Mouse (Mus musculus): ENCODE results near the gene Sco2. TPM values are rescaled to one million over a fixed set of nuclear protein-coding genes. Genes with fewer than 3 reads are reported as not detected.
A peak's percentile ranks its signal among the peaks of the same experiment; 100 is the strongest.

Gene Sco2
- polyA plus RNA-seq, 1 experiment: 31.1 TPM

- Histone ChIP-seq H3K27me3 (ENCODE audit: control insufficient read depth, insufficient read depth, low read length) (no peaks in the 10 kb centered on the region), H3K4me3 (ENCODE audit: control insufficient read depth, low read depth, low read length) (no peak overlapping the region), H3K27ac (ENCODE audit: control insufficient read depth, insufficient read depth, low read depth, low read length) (no peak overlapping the region), H3K36me3 (ENCODE audit: control insufficient read depth, insufficient read depth, low read length) (no peaks in the 10 kb centered on the region), H3K4me1 (ENCODE audit: control insufficient read depth, insufficient read depth, low read length) (no peaks in the 10 kb centered on the region)
- TF ChIP-seq POLR2A (IDR thresholded peaks at IDR 0.05; ENCODE audit: control insufficient read depth, low read depth, low read length) (no peak), CTCF (IDR thresholded peaks at IDR 0.05; ENCODE audit: control insufficient read depth, insufficient read depth, insufficient replicate concordance, low read depth, low read length) (no peak)
Measured at GRCm38 (mm10) chr15:89399716-89400115, 26.1 kb upstream of the Sco2 start.

DNA sequence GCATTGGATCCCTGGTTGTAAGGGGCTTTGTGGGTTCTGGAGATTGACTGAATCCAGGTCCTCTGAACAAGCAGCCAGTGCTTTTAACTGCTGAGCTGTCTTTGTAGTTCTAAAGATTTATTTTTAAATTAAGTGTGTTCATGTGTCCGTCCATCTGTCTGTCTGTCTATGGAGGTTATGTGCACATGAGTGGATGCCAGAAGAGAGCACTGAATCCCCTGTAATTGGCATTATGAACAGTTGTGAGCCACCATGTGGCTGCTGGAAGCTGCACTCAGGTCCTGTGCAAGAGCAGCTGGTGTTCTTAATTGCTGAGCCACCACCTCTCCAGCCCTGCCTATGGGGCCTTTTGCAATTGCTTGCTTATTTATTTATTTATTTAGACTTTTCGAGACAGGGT, 24.5 kb upstream of the Sco2 start:
- H3K36me3 ChIP-seq (ENCODE audit: control insufficient read depth, insufficient read depth, low read length): no peaks in the 10 kb centered on the region
- H3K27me3 ChIP-seq (ENCODE audit: control insufficient read depth, insufficient read depth, low read length): no peaks in the 10 kb centered on the region
- H3K4me1 ChIP-seq (ENCODE audit: control insufficient read depth, insufficient read depth, low read length): no peaks in the 10 kb centered on the region
- H3K4me3 ChIP-seq (ENCODE audit: control insufficient read depth, low read depth, low read length): no peak overlapping the region
- no peak overlapping the region for H3K27ac ChIP-seq (ENCODE audit: control insufficient read depth, insufficient read depth, low read depth, low read length)
- TF ChIP-seq POLR2A (IDR thresholded peaks at IDR 0.05; ENCODE audit: control insufficient read depth, low read depth, low read length): no peak
- no peak for TF ChIP-seq CTCF (IDR thresholded peaks at IDR 0.05; ENCODE audit: control insufficient read depth, insufficient read depth, insufficient replicate concordance, low read depth, low read length)

GRCm38 (mm10) chr15:89396883-89397282, 23.2 kb upstream of the Sco2 start:
- no peak overlapping the region for H3K27ac ChIP-seq (ENCODE audit: control insufficient read depth, insufficient read depth, low read depth, low read length)
- H3K4me3 ChIP-seq (ENCODE audit: control insufficient read depth, low read depth, low read length): no peak overlapping the region
- H3K4me1 ChIP-seq (ENCODE audit: control insufficient read depth, insufficient read depth, low read length): no peaks in the 10 kb centered on the region
- no peaks in the 10 kb centered on the region for H3K27me3 ChIP-seq (ENCODE audit: control insufficient read depth, insufficient read depth, low read length)
- no peaks in the 10 kb centered on the region for H3K36me3 ChIP-seq (ENCODE audit: control insufficient read depth, insufficient read depth, low read length)
- TF ChIP-seq CTCF (IDR thresholded peaks at IDR 0.05; ENCODE audit: control insufficient read depth, insufficient read depth, insufficient replicate concordance, low read depth, low read length) (no peak), POLR2A (IDR thresholded peaks at IDR 0.05; ENCODE audit: control insufficient read depth, low read depth, low read length) (no peak)

GRCm38 (mm10) chr15:89390081-89390480, 16.4 kb upstream of the Sco2 start:
- no peaks in the 10 kb centered on the region for H3K36me3 ChIP-seq (ENCODE audit: control insufficient read depth, insufficient read depth, low read length)
- H3K27ac ChIP-seq (ENCODE audit: control insufficient read depth, insufficient read depth, low read depth, low read length): no peak overlapping the region
- peaks cover 6% of the 10 kb centered on the region for H3K4me1 ChIP-seq (ENCODE audit: control insufficient read depth, insufficient read depth, low read length)
- H3K27me3 ChIP-seq (ENCODE audit: control insufficient read depth, insufficient read depth, low read length): no peaks in the 10 kb centered on the region
- H3K4me3 ChIP-seq (ENCODE audit: control insufficient read depth, low read depth, low read length): no peak overlapping the region
- TF ChIP-seq CTCF (IDR thresholded peaks at IDR 0.05; ENCODE audit: control insufficient read depth, insufficient read depth, insufficient replicate concordance, low read depth, low read length) (no peak), POLR2A (IDR thresholded peaks at IDR 0.05; ENCODE audit: control insufficient read depth, low read depth, low read length) (no peak)

DNA sequence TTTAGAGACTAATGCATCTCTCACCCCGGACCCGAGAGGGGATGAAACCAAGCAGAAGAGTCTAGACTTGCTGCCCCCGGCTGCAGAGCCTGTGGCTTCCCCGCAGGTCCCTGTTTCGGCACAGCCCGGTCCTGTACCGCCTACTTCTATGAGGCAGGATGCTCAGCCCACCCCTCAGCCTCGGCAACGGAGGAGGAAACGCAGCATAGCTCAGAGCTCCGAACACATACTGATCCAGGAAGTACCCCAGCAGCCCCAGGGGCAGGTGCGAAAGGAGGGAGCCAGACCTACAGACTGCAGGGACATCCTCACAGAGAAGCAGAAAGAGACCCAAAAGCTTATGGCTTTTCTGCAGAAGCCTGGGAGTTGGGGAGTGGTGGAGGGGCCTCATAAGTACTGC, 13.5 kb upstream of the Sco2 start:
- H3K27me3 ChIP-seq (ENCODE audit: control insufficient read depth, insufficient read depth, low read length): no peaks in the 10 kb centered on the region
- H3K4me3 ChIP-seq (ENCODE audit: control insufficient read depth, low read depth, low read length): no peak overlapping the region
- no peak overlapping the region for H3K27ac ChIP-seq (ENCODE audit: control insufficient read depth, insufficient read depth, low read depth, low read length)
- H3K4me1 ChIP-seq (ENCODE audit: control insufficient read depth, insufficient read depth, low read length): peaks cover 6% of the 10 kb centered on the region
- no peaks in the 10 kb centered on the region for H3K36me3 ChIP-seq (ENCODE audit: control insufficient read depth, insufficient read depth, low read length)
- no peak for TF ChIP-seq POLR2A (IDR thresholded peaks at IDR 0.05; ENCODE audit: control insufficient read depth, low read depth, low read length)
- no peak for TF ChIP-seq CTCF (IDR thresholded peaks at IDR 0.05; ENCODE audit: control insufficient read depth, insufficient read depth, insufficient replicate concordance, low read depth, low read length)

GRCm38 (mm10) chr15:89384617-89385016, 11.0 kb upstream of the Sco2 start, which contains the start of gene Klhdc7b:
TSS of gene Klhdc7b (plus strand) at chr15:89384917.
- Histone ChIP-seq H3K4me3 (ENCODE audit: control insufficient read depth, low read depth, low read length) (no peak within 1 kb of the TSS), H3K4me1 (ENCODE audit: control insufficient read depth, insufficient read depth, low read length) (peaks cover 7% of the 10 kb centered on the region), H3K36me3 (ENCODE audit: control insufficient read depth, insufficient read depth, low read length) (no peaks in the 10 kb centered on the region), H3K27me3 (ENCODE audit: control insufficient read depth, insufficient read depth, low read length) (no peaks in the 10 kb centered on the region), H3K27ac (ENCODE audit: control insufficient read depth, insufficient read depth, low read depth, low read length) (no peak within 1 kb of the TSS)
- TF ChIP-seq POLR2A (IDR thresholded peaks at IDR 0.05; ENCODE audit: control insufficient read depth, low read depth, low read length): no peak
- TF ChIP-seq CTCF (IDR thresholded peaks at IDR 0.05; ENCODE audit: control insufficient read depth, insufficient read depth, insufficient replicate concordance, low read depth, low read length): no peak

- H3K27ac ChIP-seq (ENCODE audit: control insufficient read depth, insufficient read depth, low read depth, low read length): peak overlapping the region; percentile 59
- TF ChIP-seq POLR2A (IDR thresholded peaks at IDR 0.05; ENCODE audit: control insufficient read depth, low read depth, low read length) (no peak), CTCF (IDR thresholded peaks at IDR 0.05; ENCODE audit: control insufficient read depth, insufficient read depth, insufficient replicate concordance, low read depth, low read length) (no peak)
- H3K4me3 ChIP-seq (ENCODE audit: control insufficient read depth, low read depth, low read length): peak overlapping the region; percentile 77
- H3K4me1 ChIP-seq (ENCODE audit: control insufficient read depth, insufficient read depth, low read length): peaks cover 30% of the 10 kb centered on the region
- H3K27me3 ChIP-seq (ENCODE audit: control insufficient read depth, insufficient read depth, low read length): peaks cover 2% of the 10 kb centered on the region; the same call in 1 of the 2 replicates
- H3K36me3 ChIP-seq (ENCODE audit: control insufficient read depth, insufficient read depth, low read length): no peaks in the 10 kb centered on the region
Measured at GRCm38 (mm10) chr15:89379429-89379828, 5.8 kb upstream of the Sco2 start.

Measured in testis, adult 2 months (tissue).